Mouse (Mus musculus) thymus, adult 2 months (tissue): Measurements from ENCODE around the gene Gm21833.

Experiments
- CTCF ChIP-seq: fragments of 200-500 bp; IDR thresholded peaks from 2 replicates; pipeline ENCODE4 v1.5.1; 2012; ENCODE audit warnings: mild to moderate bottlenecking, control low read depth, low read length, moderate library complexity, borderline replicate concordance; ENCODE audit not compliant: control insufficient read depth, poor library complexity, insufficient read depth; ENCODE audit errors: extremely low read depth
- POLR2A ChIP-seq: fragments of 200-500 bp; IDR thresholded peaks from 2 replicates; pipeline ENCODE4 v1.6.1; 2012; ENCODE audit warnings: mild to moderate bottlenecking, low read length, control low read depth, moderate library complexity; ENCODE audit not compliant: control insufficient read depth, poor library complexity, insufficient read depth; ENCODE audit errors: extremely low read depth

DNA sequence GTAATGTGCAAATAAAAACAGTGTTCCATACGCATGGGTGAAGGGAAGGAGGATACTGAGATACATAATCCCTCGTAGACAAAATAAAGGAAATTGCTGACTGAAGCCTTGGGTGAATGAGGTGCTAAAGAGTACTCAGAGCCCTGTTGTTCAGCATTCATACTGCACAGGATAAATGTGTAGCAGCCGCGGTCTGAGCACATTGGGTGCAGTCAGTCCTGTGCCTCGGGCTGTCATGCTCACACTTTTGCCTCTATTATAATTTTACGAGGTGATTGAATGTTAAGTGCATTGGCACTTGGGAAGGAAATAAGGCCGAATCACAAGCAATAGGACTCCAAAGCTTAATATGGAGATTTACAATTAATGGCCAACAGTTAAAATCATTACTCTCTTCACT is 36.4 kb downstream of the Gm21833 start:
- no peak for TF ChIP-seq CTCF
- no peak for TF ChIP-seq POLR2A
